Mouse (Mus musculus): ENCODE measurements around the gene Btbd19.
A peak's percentile ranks its signal among the peaks of the same experiment; 100 is the strongest.

Gene Btbd19

GRCm38 (mm10) chr4:117125348-117125909 is at the start of gene Btbd19:
TSS of gene Btbd19 (minus strand) at chr4:117125725.
- DNase-seq = peak; percentile 89

- DNase-seq = no peak
These were observed 44.4 kb upstream of the Btbd19 start for GRCm38 (mm10) chr4:117169936-117170335.

- DNase-seq = no peak
These were observed 35.7 kb upstream of the Btbd19 start for GRCm38 (mm10) chr4:117161183-117161582.

GRCm38 (mm10) chr4:117159666-117160065 is 34.1 kb upstream of the Btbd19 start:
- no peak for DNase-seq

GRCm38 (mm10) chr4:117156372-117156771 is 30.8 kb upstream of the Btbd19 start:
- no peak for DNase-seq

- peak; percentile 93 for DNase-seq
These were observed 30.3 kb upstream of the Btbd19 start, which contains the start of gene Rps8 for GRCm38 (mm10) chr4:117155792-117156355. TSS of gene Rps8 (minus strand) at chr4:117156243.

- DNase-seq = no peak
These were observed 29.7 kb upstream of the Btbd19 start for GRCm38 (mm10) chr4:117155020-117155791.

GRCm38 (mm10) chr4:117152714-117153113 is 27.2 kb upstream of the Btbd19 start:
- no peak for DNase-seq

GRCm38 (mm10) chr4:117151416-117151815 is 25.9 kb upstream of the Btbd19 start:
- DNase-seq = no peak

GRCm38 (mm10) chr4:117150212-117150733 is 24.7 kb upstream of the Btbd19 start:
- DNase-seq = no peak

GRCm38 (mm10) chr4:117149291-117150211 is 24.0 kb upstream of the Btbd19 start:
- DNase-seq = no peak

- DNase-seq = no peak
These were observed 23.3 kb upstream of the Btbd19 start for GRCm38 (mm10) chr4:117148815-117149214.

GRCm38 (mm10) chr4:117148047-117148713 is 22.7 kb upstream of the Btbd19 start:
- no peak for DNase-seq

GRCm38 (mm10) chr4:117146176-117146575 is 20.7 kb upstream of the Btbd19 start:
- DNase-seq = peak; percentile 92

GRCm38 (mm10) chr4:117145248-117145647 is 19.7 kb upstream of the Btbd19 start:
- no peak for DNase-seq

GRCm38 (mm10) chr4:117143023-117143422 is 17.5 kb upstream of the Btbd19 start:
- no peak for DNase-seq

- DNase-seq = no peak
These were observed 15.1 kb upstream of the Btbd19 start for GRCm38 (mm10) chr4:117140613-117141012.

- peak; percentile 56 for DNase-seq
These were observed 13.7 kb upstream of the Btbd19 start for GRCm38 (mm10) chr4:117139217-117139612.

- no peak for DNase-seq
These were observed 13.0 kb upstream of the Btbd19 start for GRCm38 (mm10) chr4:117138295-117139216.

GRCm38 (mm10) chr4:117136034-117136433 is 10.5 kb upstream of the Btbd19 start:
- peak; percentile 75 for DNase-seq

- no peak for DNase-seq
These were observed 9.1 kb upstream of the Btbd19 start for GRCm38 (mm10) chr4:117134601-117134995.

Measured in kidney, postnatal 10 days (tissue).